Mouse (Mus musculus): ENCODE data around the gene Gja5.

Gene Gja5

DNA sequence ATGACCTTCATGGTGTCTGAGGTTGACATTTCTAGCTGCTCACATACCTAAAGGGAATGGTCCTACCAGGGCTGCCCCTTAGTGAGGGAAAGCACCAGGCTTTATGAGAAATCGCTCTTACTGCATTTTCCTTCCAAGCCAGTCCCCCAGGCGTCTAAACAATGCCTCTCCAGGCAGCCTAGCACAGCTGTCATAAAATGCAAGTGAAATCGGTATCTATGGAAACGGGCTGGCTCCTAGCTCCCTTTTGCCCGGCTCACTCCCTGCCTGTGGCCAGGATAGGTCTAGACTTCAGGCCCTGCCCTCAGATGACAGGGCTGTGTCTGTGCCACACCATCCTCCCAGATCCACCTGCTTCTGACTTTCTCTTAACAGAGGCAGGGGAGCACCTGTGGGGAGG, 33.1 kb downstream of the Gja5 start:
- DNase-seq, result no peak

DNA sequence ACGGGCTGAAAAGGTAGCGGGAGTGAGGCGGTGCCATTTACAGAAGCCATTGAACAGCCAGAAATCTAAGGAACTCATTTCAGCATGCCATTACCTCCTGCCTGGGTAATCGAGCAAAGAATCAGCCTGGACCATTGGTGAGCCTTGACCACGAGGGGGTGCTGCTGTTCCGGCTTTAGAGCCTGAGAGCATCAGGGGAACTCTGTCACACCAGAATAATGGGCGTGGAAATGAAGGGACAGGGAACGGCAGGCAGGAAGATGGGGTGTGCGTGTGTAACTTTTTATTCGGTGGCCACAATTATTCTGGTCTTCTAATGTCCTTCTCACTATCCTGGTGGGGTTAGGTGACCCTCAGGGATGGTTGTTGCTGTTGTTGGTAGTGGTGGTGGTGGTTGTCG, 34.2 kb downstream of the Gja5 start:
- DNase-seq, result peak; percentile 93 to 95

DNA sequence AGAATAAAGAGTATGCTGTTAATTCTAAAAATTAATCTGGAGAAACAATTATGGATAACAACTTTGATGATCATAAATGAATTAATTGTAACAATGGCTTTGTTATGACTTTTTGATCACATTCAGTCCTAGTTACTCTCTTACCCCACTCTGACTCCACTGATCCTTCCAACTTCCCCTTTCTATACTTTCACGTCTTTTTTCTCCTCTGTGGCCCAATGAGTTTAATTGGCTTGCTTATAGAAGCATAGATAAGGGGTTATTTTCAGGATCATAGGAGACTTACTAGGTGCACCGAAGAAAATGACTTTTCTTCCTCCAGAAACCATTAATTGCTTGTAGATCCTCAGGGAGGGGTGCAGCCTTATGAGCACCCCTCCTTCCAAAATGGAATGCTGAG, 38.2 kb downstream of the Gja5 start:
- no peak for DNase-seq

DNA sequence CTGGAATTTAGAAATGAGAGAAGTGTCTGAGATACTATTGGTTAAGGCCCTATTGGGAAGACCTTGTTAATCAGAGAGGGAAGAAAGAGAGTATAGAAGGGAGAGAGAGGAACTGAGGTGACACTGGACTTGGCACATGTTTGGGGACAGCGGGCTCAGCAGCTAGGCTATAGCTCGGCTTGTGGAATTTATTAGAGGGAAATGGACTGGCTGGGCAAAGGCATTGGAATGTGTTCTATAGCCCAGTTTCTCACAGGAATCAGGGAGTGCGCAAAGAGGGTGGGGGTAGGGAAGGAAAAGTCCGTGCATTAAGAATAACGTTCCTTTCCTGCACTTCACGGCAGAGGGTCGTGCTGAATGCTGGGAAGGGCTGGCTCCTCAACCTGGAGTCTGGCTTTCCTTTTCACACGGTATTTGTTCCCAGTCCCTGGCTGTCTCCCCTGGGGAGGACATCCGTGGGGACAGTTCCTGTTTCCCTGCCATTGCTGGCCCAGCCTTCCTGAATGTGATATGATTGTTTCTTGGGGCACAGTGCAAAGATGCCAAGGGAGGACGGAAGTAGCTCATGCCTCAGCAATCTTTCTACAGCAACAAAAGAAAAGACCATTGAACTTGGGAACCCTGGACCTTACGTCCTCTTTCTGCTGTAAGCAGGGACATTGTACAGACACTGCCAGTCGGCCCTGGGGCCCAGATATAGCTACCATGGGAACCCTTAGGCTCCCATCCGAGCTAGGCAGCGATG, 49.2 kb downstream of the Gja5 start:
- no peak for DNase-seq

DNA sequence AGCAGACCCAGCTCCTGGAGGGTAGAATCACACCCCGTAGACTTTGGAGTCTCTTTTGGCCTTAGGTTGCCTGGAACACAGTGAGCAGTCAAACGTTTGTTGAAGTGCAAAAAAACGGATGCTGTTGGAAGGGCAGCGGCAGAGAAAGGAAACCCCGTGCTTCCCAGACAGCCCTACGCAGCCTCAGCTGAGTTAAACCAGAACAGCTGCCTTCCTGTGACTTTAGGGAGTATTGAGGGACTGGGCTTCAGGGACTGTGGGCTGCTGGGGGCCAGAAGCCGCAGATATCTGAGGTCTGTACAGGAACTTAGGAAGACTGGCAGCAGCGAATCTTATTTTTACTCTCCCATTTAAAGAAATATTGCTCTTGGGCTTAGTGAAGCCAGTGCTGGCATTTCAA, 56.1 kb downstream of the Gja5 start:
- DNase-seq, result no peak

DNA sequence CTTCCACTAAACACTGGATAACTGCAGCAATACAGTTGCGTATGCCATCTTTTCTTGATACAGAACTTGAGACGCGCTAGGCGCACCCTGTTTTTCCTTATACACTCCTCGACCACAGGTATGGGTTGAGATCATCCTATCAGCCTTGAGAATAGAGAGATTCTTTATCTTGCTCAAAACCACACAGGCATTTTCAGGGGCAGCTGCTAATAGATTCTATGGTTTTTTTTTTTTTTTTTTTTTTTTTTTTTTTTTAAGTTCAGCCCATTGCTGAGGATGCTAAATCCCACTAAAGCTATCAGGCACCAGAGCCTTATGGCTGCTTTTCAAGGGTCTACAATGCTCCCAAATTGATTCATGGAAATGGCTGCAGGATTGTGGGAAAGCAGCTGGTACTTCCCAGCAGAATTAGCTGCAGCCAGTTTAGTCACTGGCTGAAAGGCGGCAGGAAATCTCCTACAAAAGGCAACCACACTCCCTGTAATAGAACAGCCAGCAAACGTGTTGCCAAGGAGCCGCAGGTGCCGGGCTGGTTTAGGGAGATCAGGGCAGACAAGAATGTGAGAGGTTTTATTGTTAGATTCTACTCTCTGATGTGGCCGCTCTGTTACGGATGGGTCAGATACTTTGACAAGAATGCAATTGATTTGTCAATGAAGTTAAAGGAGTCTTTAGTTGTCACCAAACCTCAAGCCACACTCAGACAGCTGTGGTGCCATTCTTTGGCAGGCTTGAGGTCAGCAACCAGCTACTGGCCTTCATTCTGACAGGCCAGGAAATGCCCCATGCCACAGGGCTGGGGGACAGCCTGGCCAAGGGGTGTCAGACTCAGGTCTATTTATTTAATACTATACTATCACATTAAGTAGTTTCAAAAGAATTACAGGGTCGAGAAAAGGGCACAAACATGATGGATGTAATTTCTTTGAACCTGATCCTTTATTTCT, 58.9 kb downstream of the Gja5 start:
- DNase-seq, result peak in 1 of 2 experiments; percentile 29

DNA sequence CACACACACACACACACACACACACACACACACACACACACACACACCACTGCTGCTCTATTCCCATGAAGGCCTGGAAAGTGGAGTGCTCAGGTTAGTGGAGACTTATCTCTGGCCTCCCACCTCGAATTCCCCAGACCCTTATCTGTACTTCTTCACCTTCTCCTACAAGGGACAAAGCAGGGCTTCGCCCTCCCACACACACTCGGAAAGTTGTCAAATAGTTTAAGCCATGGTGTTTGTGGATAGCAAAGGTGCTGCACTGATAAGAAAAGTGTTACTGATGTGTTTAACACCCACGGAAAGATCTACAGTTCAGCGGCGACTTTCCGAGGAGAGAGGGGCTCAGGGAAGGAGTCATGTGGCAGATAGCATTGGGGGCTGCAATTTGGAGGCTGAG, 66.5 kb downstream of the Gja5 start:
- DNase-seq, result no peak

DNA sequence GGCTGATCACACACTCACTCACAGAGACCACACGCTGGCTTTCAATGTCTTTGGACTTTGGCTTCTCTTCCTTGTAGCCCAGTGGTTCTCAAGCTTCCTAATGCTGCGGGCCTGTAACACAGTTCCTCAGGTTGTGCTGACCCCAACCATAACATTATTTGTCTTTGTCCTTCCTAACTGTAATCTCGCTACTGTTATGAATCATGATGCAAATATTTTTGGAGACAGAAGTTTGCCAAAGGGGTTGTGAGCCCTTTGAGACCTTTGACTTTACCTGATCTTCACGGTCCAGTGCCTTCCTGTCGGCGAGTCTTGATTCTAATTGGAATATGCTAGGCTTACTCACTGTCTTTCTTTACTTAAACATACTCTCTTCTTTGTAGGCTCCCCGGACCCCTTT, 70.0 kb downstream of the Gja5 start:
- DNase-seq, result no peak

DNA sequence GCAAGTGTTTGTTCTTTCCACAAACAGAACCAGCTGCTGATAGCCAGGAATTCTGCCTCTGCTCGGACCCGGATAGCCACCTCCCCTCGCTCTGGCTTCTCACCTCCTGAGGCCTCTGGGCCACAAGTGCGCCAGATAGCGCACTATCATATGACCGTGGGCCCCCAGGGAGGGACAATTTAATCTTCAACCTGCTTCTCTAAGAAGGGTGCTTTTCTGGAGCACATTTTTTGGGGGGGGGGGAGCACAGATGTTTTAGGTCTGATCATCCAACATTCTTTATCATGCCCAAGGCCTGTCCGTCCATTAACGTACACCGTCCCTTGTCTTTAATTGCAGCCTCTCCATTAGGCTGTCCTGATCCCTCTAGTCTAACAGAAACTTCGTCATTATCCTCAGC, 71.1 kb downstream of the Gja5 start:
- no peak for DNase-seq

DNA sequence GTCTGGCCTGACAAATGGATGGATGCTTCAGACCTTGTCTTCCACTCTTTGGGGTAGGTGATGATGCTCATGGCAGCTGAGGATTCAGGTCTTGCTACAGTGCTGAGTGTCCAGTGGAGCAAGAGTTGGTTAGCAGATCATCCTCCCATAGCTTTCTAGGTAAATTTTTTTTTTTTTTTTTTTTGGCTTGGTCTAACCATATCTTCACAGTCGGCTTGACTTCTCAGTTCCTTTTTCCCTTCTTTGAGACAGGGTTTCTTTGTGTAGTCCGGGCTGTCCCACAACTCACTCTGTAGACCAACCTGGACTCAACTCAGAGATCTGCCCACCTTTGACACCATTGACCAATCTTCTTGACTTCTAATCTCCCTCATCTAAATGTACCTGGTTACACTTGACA, 73.0 kb downstream of the Gja5 start:
- no peak for DNase-seq

DNA sequence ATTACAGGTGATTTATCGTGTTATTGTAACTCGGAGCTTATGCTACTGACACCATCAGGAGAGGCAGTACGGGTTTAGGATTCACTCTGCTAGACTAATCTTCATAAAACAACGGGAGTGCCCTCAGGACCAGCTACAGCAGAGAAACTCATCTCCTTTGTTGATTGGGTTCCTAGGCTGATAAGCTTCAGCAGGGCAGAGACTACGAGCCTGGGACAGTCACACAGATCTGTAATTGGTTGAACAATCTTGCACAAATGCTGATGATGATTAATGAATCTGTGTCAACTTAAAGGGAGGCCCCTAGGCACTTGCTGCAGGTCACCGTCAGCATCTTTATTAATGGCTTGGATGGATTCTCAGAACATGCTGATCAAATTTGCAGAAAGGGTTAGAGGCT, 74.0 kb downstream of the Gja5 start:
- DNase-seq, result no peak

DNA sequence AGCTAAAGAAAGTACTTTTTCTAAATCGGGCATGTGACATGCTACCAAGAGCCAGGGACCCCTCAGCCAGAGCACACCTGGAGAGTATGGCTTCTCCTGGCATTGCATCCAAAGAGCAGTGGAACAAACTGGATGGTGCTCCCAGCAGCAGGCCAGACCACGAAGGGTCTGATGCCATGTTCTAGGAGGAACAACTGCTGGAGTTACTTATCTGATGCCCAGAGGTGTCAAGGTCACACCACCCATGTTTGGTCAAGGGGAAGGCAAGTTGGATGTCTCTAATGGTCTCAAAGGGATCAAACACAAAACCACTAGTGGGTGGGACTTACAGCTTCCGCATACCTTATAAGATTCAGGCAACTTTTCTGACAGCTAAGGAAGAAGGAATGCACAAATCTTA, 74.5 kb downstream of the Gja5 start:
- no peak for DNase-seq

DNA sequence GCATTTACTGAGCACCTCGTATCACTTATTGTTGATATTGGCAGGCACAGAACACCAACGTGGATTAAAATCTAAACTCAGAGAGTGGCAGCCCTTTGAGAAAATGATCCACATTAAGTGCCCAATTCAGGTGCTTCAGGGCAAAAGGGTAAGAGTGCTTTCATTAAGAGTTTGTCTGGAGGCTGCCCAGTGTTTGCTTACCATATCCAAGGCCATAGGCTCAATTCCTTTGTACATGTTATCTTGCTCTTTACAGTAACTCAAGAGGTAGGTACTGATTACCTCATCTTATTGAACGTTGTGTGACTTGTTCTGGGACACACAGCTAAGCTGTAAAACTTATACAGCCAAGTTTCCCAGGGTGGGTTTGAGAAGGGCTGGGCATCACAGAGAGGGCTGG, 77.3 kb downstream of the Gja5 start:
- DNase-seq, result no peak

DNA sequence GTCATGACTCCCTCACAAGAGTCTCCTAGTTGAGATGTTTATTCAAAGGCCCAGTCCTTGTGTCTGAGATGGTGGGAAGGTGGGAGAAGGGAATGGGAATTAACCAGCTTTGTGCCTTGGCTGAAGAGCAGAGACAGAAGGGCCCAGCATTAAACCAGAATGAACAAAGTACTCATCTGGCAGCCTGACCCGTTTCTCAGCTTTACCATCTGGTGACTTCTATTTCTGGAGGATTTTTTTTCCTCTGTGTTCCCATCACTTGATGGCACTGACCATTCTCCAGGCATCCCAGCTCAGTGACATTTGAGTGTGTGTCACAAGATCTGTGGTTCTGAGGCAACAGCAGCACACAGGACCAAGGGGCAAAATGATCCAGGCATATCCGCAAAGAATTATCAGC, 78.2 kb downstream of the Gja5 start:
- DNase-seq, result peak; percentile 62 to 65

DNA sequence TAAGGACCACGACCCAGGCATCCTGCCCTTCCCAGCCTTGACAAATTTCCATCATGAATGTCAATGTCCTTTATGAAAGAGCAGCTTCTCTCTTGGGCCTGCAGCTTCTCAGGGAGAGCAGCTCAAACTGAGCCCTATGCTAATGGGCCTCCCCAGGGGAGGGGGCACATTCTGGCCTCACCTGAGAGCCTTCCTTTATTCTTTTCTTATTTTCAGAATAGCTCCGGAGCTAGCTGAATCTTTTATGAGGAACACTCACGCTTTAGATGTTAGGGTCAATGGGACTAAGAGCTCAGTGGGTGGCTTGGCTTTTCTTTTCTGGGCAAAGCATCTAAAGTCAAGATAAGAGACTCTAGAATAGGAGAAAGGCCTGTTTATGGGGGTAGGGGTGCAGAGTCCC, 88.0 kb downstream of the Gja5 start:
- DNase-seq, result no peak

DNA sequence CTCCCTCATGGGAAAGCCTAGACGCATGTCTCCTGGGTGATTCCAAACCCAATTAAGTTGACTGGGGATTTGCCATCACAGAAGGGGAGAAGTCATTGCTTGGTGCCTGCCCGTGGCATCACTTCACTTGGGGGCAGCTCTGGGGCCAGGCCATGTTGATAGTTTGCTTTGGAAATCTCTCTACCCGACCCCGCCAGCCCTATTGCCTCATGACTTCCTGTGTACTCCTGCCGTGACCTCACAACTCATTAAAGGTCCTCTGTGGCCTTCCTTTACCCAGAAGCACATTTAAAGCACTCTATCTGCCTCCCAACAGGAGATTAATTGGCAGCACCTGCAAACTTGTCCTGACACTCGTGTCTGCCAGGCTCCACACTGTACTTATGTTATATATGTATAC, 93.3 kb downstream of the Gja5 start:
- DNase-seq, result no peak

DNA sequence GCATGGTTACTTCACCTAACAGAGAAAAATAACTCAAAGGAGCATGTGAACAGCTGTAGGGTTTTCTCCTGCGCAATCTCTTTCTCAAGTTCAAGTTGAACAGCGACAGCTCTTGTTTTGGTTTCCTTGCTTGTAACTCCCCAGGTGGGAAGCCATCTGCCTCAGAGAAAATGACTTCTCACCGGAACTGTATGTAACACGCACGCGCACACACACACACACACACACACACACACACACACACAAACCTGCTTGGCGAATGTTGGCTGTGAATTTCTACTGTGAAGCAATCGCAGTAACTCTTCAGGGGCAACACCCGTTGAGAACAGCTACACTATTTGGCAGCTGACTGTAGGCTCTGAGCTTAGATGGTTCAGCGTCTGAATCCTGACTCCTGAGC, 98.6 kb downstream of the Gja5 start:
- peak; percentile 38 to 54 for DNase-seq

DNA sequence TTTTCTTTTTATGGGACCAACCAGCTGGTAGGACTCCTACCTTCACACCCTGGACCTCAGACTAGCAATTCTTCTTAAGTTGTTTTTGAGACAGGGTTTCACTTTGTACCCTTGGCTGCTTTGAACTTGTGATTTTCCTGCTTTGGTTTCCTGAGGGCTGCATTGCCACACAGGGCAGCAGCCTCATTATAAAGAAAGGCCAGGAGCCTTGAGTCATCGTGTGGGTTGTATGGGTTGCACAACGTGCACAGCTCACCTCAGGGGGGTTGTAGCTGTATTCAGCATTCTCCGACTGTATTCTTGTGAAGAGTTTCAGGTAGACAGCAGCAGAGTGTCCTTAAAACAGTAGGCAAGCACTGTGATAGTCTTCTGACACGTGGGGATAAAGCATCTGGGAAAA, 100.0 kb downstream of the Gja5 start:
- DNase-seq, result no peak

DNA sequence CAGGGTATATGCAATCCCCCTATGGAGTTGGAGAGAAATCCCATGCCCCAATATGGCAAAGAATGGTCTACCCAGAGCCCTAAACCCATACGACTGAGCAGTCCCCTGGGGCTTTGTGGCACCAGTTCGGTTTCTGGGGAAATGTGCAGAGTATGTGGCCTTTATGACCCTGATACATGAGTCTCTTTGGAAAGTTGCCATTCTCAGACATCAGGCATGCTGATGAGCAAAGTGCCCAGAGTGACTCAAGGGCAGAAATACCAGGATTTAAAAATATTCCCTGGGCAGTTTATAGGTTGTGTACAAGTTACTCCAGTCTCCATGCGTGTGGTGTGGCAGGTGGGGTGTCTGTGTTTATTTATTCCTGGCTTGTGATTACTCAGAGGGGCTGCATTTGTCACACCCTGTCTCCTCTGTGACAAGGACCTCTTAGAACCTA, 102.5 kb downstream of the Gja5 start:
- DNase-seq, result no peak

DNA sequence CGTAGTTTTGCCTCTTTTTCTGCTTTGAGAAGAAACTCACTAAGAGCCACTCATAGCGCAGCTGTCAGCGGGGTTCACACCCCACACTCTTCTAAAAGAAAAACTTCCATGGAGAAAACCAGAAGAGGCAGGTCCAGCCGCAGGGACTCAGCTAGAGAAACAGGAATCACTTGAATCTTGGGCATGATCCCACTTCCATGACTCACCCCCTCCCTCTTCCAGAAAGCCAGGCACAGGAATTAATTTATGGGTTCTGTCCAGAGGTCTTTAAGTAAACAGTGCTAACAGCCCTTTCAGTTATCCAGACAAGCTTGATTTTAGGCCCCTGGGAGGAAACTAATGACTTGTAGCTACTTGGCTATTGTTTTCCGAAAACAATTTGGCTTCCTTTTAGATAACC, 120.7 kb downstream of the Gja5 start:
- DNase-seq, result no peak

DNA sequence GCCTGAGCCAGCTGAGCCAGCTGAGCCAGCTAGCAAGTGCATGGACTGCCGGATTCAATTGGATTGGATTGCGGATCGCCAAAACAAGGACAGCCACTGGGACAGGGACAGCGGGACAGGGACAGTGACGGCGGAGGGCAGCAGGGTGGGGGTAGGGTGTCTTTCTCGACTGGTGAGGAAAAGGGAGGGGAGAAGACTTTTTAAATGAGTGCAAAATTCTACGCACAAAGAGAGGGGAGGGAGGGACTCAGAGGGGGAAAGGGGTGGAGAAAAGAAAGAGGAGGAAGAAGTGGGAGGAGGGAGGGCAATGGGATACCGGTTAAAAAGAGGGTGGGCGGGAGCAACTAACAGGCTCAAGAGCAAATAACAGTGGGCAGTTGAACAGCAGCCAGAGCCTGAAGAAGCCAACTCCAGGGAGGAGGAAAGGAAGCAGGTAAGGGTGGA, 127.6 kb downstream of the Gja5 start:
- peak in 1 of 2 experiments; percentile 10 for DNase-seq

DNA sequence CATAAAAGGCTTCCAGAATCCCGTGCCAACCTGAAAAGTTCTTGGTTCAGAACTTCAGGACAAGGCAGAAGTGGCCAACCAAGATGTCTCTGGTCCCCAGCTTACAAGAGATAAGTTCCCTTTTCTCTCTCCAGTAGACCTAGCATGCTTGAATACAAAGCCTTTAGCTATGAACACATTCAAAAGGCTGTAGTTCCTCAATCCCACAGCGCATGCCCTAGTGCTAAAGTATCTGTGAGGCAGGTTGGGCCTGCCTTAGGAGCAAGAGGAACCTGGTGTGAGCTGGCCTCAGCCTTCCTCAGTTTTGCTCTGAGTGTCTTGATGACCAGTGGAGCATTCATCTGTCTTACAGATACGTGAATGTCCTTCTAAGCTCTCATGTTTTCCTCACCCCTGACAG, 131.1 kb downstream of the Gja5 start:
- no peak for DNase-seq

DNA sequence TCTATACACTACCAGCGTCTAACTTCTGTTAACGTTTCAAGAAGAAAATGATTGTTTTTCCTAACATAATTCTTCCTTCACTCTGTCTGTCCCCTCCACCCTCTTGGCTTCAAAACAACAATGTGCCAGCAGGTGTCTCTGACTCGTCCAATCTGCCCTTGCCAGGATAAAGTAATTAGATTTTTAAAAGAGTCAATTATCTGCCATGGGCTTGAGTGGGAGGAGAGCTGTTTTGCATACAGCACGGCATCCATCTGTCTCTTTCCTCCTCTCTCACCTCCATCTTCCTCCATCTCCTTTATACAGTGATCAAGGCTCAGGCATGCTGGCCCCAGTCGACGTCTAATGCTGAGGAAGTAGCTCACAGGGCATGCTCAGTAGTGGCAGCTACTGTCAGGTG, 132.6 kb downstream of the Gja5 start:
- no peak for DNase-seq

DNA sequence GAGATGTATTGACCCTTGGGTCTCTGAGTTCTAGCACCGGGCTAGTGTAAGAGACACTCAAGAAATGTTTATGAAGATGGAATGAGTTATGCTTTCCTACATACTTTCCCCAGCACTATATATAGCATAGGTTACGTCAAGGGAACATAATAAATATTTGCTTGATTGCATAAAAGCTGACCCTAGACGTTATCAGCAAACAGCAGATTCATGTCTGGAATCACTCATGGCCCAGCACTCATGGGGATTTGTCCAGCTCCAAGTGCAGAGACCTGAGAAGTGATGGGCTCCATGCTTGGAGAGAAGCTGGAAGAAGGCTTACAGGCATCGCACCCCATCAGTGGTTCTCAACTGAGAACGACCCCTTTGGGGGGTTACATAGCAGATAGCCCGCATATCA, 135.2 kb downstream of the Gja5 start:
- no peak for DNase-seq

Measured in cerebellum, postnatal 25 days (tissue).